Mouse (Mus musculus) urinary bladder, postnatal 4 days (tissue): ENCODE results near the gene E2f2.

Source experiments
- DNase-seq, 2 experiments: peaks; one replicate each; pipeline ENCODE4 v3.0.0; 2021 to 2022; ENCODE audit warnings: low spot score in 2 of 2

Gene E2f2

DNA sequence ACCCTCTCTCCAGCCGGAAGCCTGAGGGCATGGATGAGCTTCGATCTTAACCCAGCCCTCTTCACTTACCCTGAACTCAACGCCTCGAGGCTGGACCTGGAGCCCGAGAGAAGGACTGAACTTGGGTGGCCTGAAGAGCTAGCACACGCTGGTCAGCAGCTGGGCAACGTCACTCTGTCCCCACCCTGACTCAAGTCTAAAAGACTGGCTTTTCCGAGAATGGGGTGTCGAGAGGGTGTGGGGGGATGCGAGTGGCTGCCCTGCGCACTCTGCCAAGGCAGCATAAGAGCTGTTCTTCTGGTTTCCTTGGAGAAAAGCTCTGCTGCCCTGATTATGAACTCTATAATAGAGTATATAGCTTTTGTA is 27.3 kb upstream of the E2f2 start:
- DNase-seq: no peak

DNA sequence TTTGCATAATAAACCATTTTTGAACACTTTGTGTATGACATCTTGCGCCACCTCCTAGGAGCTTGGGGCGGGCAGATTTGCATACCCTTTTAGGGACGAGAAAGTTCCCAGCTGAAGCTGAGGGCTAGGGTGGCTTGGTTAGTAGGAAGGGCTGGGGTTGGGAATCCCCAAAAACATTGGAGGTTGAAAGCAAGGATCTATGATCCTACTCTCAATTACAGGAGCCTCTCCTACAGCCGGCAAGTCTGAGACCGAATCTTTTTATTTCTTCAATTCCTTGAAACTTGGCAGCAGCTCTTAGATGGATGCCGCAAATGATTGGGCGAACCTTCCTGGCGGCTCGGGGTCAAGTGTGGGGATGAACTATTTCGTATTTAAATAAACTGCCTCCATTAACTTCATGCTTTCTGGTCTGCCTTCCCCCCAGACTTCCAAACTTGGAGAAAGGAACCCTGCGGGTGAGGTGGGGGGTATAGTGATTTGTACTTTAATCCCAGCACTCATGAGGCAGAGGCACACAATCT is 26.8 kb upstream of the E2f2 start:
- no peak for DNase-seq

DNA sequence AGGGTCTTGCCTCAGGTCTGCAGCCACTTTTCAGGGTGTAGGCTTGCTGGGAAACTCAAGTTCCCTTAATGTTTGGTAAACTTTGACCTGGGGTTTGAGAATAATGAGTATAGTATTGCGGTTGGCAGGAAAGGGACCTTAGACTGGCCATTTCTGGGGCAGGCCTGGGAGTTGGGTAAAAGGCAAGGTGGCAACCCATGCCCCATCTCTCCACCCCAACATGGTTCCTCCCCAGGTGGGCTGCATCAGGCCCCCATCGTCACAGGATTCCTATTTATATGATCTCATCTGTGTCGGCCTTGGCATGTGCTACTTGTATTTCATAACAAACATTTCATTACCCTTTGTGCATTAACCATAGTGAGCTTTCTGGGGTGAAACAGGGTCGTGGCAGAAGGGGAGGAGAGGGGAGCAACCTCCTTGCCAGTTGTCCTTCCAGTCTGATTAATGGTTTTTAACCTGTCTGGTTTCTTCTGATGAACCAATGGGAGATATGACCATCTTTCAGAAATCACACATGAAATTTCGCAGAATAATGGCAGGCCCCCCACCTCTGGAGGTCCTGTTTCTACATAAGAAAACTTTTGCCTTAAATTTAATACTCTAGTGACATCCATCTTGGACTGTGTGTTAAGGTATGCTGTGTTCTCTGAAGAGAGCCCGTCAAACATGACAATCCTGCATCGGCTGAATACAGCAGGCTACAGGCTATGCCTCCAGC is 26.0 kb upstream of the E2f2 start:
- DNase-seq: no peak

DNA sequence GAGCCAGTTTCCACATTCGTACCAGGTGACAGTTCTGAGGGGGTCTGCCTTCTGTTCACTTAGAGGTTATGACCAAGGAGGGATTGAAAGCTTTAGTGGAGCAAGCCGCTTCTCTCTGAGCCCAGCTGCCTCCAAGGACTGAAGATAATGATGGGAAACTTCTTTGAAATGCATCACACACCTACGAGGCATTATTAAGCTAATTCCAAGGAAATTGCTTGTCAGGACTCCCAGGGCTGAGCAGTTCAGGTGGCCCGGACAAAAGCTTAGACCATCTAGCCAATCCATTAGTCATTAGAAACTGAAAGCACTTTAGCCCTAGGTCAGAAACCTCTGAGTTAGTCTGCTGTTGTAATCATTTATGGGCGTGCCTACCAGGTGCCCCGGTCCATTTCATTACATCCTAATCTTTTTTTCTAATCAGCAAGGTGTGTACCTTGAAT is 25.5 kb upstream of the E2f2 start:
- no peak for DNase-seq

DNA sequence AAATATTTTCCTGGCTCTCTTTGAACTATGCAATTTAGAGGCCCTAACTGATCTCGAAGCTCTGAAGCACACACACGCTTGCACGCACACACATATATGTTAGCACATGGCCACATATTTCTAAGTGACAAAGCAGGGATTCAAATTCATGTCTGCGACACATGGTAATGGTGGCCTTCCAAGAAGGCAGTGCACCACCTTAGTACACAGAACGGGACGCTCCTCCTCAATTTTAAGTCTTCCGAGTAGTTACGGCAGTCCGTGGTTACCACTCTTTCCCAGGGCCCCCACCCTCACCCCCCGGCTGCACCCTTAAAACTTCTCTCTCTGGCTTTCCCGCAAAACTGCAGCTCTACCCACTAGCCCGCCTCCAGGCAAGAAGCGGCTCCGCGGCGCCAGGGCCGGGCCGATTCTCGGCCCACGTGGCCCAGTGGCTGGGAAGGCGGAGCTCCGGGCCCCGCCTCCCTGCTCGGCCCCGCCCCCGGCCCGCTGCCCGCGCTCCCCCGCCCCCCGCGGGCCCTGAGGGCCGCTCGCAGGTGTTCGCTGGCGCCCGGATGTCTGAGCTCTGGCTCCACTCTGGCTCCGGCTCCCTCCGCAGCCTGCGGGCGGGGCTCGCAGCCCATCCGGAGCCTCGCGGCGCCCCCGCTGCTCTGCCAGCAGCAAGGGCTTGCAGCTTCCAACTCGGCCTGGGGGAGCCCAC is 24.6 kb upstream of the E2f2 start:
- DNase-seq: peak; percentile 88 to 90

DNA sequence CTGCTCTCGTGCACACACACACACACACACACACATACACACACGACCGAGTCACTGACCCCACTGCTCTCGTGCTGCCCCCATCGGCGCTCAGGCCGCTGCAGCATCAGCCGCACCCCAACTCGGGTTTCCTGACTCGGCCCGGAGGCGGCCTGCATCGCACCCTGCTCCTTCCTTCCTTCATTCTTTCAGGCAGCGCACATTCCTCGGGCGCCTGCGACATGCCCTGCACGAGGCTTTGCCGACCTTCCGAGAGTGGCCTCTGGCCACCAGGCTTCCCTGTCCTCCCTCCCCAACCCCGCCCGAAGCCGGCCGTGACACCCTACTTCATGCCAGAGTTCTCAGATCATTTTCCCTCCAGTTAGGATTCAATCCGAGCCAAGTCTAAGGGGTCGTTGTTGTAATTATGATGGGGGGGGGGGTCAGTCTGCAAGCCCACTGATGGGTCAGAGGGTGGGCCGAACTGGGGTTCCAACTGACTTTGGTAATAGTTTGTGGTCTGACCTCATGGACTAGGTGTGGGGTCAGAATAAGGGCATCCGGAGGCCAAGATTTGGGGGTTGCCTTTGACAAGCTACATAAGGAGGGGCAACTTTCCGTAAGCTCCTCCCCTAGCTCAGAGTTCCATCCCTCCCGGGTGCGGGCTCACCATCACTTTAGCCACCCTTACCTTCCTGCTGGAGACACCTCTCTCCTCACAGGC is 23.7 kb upstream of the E2f2 start:
- peak in 1 of 2 experiments; percentile 65 for DNase-seq

DNA sequence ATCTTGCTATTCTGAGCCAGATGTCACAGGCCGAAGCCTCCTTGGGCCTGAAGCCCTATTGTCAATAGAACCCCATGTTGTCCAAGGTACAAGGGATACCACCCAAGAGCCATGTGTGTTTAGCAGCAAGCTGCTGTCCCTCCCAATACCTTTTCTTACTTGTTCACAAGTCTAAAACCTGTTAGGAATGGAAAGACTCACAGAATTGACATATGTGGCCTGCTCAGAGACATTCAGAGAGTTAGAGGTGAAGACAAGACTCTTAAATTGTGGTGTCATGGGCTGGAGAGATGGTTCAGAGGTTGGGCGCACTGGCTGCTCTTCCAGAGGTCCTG is 23.2 kb upstream of the E2f2 start:
- no peak for DNase-seq

DNA sequence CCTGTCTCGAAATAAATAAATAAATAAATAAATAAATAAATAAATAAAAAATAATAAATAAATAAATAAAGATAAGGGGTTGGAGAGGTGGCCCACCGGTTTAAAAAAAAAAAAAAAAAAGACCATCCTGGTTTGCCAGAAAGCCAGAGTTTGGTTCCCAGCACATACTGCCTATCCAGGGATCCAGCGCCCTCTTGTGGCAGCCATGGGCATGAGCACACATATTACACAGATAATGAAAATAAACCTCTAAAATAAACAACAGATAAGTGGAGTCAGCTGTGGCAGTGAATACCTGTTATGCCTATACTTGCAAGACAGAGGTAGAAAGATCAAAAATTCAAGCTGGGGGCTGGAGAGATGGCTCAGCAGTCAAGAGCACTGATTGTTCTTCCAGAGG is 22.5 kb upstream of the E2f2 start:
- DNase-seq: no peak

DNA sequence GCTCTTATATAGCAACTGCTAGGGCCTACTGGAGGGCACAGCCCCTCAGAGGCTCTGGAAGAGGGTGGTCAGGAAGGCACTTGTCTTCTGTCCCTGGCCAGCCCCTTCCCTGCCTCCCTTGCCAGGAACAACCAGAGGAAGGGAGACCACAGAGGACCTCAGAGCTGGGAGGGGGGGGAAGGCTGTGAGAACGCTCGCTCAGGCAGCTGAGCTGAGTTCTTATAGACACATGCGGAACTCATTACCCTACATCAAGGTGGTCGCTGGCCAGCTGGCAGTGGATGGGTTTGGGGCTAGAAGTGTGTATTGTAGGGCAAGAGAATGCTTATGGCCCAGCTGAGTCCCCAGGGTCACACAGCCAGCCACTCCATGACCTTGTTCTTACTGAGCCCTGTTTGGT is 21.6 kb upstream of the E2f2 start:
- no peak for DNase-seq

DNA sequence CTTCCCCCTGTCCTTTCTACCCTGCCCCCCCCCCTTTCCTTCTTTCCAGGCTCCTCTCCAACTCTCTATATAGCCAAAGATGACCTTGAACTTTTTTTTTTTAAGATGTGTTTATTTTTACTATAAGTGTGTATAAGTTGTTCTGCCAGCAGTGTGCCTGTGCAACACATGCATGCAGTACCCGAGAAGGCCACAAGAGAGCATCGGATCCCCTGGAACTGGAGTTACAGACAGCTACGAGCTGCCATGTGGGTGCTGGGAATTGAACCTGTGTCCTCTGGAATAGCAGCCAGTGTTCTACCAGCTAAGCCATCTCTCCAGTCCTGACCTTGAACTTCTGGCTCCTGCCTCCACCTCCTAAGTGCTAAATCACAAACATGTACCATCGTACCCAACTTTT is 19.4 kb upstream of the E2f2 start:
- no peak for DNase-seq

DNA sequence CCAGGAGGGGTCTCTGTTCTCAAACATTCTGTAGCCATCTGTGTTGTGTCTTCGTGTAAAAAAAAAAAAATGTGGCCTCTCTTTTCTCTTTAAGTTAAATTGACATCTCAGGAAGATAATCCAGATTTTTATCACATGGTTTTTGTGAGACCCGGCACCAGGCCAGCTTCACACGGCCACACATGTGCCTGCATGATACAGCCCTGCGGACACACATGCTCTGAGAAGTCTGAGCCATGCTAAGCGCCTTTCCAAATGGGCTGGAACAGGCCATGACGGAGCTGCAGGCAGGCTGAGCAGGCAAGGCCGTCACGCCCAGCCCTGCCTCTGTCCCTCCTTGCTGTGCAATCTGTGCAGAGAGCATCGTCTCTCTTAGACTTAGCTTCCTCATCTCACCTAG is 17.7 kb upstream of the E2f2 start:
- no peak for DNase-seq

DNA sequence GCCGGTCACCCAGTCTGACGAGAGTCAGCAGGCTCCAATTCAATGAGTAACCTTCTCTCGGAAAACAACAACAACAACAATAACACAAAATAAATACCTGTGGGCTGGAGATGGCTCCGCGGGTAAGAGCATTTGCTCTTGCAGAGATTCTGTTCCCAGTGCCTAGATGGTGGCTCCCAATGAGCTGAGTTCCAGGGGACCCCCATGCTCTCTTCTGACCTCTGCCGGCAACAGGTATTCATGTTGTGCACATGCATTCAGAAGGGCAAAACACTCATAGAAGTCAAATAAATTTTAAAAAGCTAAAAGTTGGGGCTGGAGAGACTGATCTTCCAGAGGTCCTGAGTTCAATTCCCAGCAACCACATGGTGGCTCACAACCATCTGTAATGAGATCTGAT is 13.7 kb upstream of the E2f2 start:
- no peak for DNase-seq

DNA sequence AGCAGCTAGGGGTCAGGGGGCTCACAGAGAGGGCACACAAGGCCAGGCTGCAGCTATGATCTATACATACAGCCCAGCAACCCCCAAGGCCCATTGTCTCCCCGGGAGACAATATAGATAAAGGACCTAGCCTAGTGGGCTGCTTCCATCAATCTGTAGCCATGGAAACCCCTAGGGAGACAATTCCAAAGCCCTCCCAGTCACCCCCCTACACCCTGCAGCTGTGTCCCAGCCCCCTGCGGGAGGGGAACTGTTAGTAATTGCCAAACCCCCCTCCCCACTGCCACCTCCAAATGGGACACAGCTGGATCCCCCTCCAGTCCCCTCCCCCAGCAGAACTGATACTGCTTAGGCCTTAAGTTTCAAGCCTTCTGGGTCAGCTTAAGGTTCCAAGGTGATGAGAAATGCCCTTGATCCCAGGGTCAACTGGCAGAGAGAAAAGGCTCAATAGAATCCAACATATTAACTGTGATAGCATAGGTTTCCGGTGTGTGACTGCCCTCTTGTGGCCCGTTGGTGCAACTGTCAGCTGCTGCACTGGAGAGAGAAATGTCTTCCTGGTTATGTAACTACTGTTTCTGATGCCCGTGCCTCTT is 12.3 kb upstream of the E2f2 start:
- peak in 1 of 2 experiments; percentile 67 for DNase-seq

DNA sequence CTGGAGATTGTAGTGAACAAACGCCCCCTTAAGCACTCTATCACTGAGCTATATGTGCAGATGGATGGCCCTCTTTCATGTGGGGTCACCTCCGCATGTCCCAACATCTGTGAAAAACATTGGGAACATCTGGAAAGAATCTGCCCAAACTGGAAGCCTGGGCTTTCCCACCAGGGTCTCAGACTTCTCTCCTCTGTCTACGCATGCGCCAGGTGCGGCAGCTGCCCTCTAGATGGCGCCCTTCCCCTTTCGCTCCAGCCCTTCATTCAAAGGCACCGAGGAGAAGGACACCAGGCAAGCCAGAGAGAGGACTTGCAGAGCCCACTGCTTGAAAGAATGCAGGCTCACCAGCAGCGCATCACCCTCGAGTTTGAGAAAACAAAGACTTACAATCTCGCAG is 8.7 kb upstream of the E2f2 start:
- DNase-seq: peak; percentile 81 to 90

DNA sequence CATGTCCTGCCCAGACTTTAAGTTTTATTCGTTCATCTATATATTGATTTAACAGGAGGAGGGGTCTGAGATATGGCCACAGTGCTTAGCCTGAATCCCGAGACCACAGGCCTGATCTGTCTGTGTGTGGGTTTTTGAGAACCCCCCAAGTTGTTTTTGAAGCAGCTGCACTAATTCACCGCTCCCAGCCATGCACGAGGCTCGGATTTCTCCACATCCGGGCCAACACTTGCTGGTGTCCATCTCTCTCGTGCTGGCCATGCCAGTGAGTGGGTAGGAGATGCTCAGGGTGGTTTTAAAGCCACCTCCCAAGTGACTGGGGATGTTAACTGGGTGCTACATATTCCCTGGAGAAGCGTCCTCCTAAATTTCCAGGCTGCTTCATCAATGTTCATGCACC is 7.2 kb upstream of the E2f2 start:
- no peak for DNase-seq

DNA sequence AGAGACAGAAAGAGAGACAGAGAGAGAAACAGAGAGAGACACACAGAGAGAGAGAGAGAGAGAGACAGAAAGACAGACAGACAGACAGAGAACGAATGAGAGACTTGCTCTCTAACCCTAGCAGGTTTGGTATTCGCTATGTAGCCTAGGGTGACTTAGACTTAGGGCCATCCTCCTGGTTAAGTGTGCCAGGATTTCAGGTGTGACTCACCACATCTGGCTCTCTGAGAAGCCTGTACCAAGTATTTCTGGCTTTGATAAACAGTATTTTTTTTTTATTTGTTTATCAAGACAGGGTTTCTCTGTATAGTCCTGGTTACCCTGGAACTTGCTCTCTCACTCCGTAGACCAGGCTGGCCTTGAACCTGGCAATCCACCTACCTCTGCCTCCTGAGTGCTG is 4.5 kb upstream of the E2f2 start:
- DNase-seq: no peak

DNA sequence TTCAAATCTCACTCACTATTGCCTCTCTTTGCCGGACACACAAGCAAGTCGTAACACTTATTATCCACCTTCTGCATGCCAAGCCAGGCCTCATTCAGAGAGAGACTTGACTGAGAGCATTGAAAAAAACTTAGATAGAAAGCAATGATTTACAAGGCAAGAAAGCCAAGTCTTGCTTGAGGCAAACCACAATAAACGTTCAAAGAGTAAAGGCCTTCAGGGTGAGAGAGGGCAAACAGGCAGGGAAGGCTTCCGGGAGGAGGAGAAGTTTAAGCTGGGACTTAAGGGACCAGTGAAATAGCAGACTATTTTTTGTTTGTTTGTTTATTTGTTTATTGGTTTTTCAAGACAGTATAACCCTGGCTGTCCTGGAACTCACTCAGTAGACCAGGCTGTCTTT is 1.8 kb upstream of the E2f2 start:
- no peak for DNase-seq

DNA sequence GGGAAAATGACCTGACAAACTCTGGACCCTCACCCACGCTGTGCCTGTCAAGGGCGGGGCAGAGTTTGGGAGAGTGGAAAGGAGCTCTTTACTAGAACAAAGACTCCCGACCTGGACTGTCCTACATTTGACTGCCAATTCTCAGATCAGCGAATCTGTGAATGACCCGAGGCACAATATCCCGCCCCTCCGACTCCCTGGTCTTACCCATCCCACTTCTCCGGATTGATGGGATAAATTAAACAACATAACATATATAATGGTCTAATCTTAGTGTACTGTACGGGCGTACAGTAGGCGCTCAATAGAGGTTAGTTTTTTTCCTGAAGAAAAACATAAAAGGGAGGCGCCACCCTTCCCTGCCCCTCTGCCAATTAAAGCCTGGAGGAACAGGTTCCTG is 739 bp upstream of the E2f2 start:
- no peak for DNase-seq

DNA sequence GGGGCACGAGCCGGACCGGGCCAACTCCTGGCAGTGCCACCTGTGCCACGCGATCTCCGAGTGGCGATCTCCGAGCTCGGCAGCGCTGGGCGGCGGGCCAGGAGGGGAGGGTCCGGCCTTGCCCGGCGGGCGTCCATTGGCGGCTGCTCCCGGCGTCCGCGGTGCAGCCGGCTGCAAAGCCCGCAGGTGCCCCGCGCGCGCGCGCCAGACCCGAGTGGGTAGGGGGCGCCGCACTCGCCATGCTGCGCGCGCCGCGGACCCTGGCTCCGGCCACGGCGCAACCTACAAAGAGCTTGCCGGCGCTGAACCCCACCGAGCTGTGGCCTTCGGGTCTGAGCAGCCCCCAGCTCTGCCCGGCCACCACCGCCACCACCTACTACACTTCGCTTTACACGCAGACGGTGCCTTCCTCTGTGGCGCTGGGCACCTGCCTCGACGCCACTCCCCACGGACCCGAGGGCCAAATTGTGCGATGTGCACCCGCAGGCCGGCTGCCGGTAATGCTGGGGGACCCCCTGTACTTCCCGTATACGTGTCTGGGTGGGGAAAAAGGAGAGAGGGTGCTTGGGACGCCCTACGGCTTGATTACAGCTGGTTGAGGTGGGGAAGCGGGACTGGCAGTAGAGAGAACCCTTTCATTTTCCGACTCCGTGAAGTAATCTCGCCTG is 482 bp downstream of the E2f2 start:
- peak in 1 of 2 experiments; percentile 75 for DNase-seq

DNA sequence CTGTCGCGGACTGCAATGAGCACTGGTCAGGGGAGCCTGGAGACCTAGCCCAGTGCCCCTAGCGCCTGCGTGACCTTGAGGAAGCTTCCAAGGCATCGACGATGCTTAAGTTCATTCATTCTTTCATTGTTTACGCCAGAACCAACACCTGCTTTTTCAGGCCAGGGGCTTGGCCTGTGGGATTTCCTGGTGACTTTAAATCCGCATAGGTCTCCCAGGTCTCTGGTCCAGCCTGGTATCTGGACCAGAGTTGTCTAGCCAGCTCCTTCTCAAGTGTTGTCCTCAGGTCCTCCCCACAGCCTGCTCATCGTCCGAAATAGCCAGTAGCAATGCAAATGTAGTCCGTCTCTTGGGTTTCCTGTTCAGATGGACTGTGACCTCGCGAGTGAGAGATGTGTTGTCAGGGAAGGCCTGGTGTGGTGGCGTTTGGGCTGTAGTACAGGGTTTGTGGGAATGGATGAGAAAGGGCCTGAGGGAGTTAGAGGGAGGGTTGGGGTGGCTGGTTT is 1.1 kb downstream of the E2f2 start:
- DNase-seq: no peak
